Mouse (Mus musculus) thymus, adult 2 months (tissue): ENCODE results near the gene Zfp287. TPM values are rescaled to one million over a fixed set of nuclear protein-coding genes. Genes with fewer than 3 reads are reported as not detected.

Source experiments
- DNase-seq: peaks from one replicate; pipeline ENCODE4 v3.0.0; 2021
- H3K27ac ChIP-seq: fragments of 200-500 bp; 2 replicates; pipeline ENCODE4 v1.5.1; 2012; ENCODE audit warnings: low read length, control low read depth; ENCODE audit not compliant: control insufficient read depth, insufficient read depth
- H3K27me3 ChIP-seq: fragments of 200-500 bp; 2 replicates; pipeline ENCODE4 v1.6.1; 2012; ENCODE audit warnings: mild to moderate bottlenecking, low read length, moderate library complexity, mixed read lengths; ENCODE audit not compliant: control insufficient read depth, insufficient read depth
- H3K36me3 ChIP-seq: fragments of 200-500 bp; 2 replicates; pipeline ENCODE4 v1.6.1; 2012; ENCODE audit warnings: mild to moderate bottlenecking, low read length, moderate library complexity; ENCODE audit not compliant: control insufficient read depth, insufficient read depth
- H3K4me1 ChIP-seq: fragments of 200-500 bp; replicated peaks from 2 replicates; pipeline ENCODE4 v1.6.1; 2012; ENCODE audit warnings: low read length; ENCODE audit not compliant: control insufficient read depth, insufficient read depth
- H3K4me3 ChIP-seq: fragments of 200-500 bp; 2 replicates; pipeline ENCODE4 v1.5.1; 2012; ENCODE audit warnings: mild to moderate bottlenecking, low read length, control low read depth, moderate library complexity; ENCODE audit not compliant: control insufficient read depth, insufficient read depth
- CTCF ChIP-seq: fragments of 200-500 bp; IDR thresholded peaks from 2 replicates; pipeline ENCODE4 v1.5.1; 2012; ENCODE audit warnings: mild to moderate bottlenecking, control low read depth, low read length, moderate library complexity, borderline replicate concordance; ENCODE audit not compliant: control insufficient read depth, poor library complexity, insufficient read depth; ENCODE audit errors: extremely low read depth
- POLR2A ChIP-seq: fragments of 200-500 bp; IDR thresholded peaks from 2 replicates; pipeline ENCODE4 v1.6.1; 2012; ENCODE audit warnings: mild to moderate bottlenecking, low read length, control low read depth, moderate library complexity; ENCODE audit not compliant: control insufficient read depth, poor library complexity, insufficient read depth; ENCODE audit errors: extremely low read depth
- WGBS: fragments of 180-500 bp; shearing (Covaris S2); methylation state at CpG from one replicate; pipeline ENCODE4 v1.1.7; 2018; 5-methylcytosine and 5-hydroxymethylcytosine counted together
- polyA plus RNA-seq: library from polyadenylated mRNA; depleted of rRNA; stranded (reverse); fragments of >200 nt; gene quantifications from 2 replicates; pipeline ENCODE4 v1.2.3, GENCODE M21; 2012; rRNA removed

Zfp287 gene
- polyA plus RNA-seq, 1 experiment, result 1.9 TPM

- no peak for TF ChIP-seq POLR2A
- TF ChIP-seq CTCF, result no peak
- 90% methylated on average over 6 of the region's 6 CpGs for WGBS
- Histone ChIP-seq H3K4me1 (no peaks in the 10 kb centered on the region), H3K27me3 (no peaks in the 10 kb centered on the region), H3K36me3 (0 out of 2 replicates have a peak, but pooled peaks cover 6% of the 10 kb centered on the region), H3K4me3 (no peak overlapping the region), H3K27ac (no peak overlapping the region)
- DNase-seq, result no peak
These were observed 61.7 kb downstream of the Zfp287 start for GRCm38 (mm10) chr11:62670006-62670405.

DNA sequence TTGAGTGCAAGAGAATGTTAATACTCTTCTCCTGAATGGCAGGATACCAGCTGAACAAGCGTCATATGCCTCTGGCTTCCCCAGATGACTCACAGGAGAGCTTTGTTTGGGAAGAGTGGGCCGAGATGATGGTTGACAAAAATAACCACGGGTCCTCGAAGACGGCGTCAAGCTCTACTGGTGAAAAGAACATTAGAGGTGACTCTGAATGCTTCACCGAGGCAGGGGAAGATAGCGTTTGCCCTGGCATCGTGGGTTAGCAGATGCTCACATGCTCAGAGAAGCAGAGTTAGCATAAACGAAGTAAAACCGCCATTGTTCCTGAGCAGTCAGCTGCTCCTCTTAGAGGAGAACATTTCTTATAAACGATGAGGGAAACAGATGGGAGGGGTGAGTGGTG lies 62.2 kb downstream of the Zfp287 start:
- WGBS, result 71% methylated on average over 12 of the region's 12 CpGs
- Histone ChIP-seq H3K4me3 (no peak overlapping the region), H3K27me3 (no peaks in the 10 kb centered on the region), H3K4me1 (no peaks in the 10 kb centered on the region), H3K27ac (no peak overlapping the region), H3K36me3 (0 out of 2 replicates have a peak, but pooled peaks cover 6% of the 10 kb centered on the region)
- TF ChIP-seq POLR2A (no peak), CTCF (no peak)
- no peak for DNase-seq

GRCm38 (mm10) chr11:62668986-62669385 lies 62.7 kb downstream of the Zfp287 start:
- WGBS, result 95% methylated on average over 5 of the region's 5 CpGs
- H3K27me3 ChIP-seq, result no peaks in the 10 kb centered on the region
- H3K4me3 ChIP-seq, result no peak overlapping the region
- no peaks in the 10 kb centered on the region for H3K4me1 ChIP-seq
- H3K36me3 ChIP-seq, result 0 out of 2 replicates have a peak, but pooled peaks cover 6% of the 10 kb centered on the region
- H3K27ac ChIP-seq, result no peak overlapping the region
- no peak for DNase-seq
- TF ChIP-seq POLR2A (no peak), CTCF (no peak)

DNA sequence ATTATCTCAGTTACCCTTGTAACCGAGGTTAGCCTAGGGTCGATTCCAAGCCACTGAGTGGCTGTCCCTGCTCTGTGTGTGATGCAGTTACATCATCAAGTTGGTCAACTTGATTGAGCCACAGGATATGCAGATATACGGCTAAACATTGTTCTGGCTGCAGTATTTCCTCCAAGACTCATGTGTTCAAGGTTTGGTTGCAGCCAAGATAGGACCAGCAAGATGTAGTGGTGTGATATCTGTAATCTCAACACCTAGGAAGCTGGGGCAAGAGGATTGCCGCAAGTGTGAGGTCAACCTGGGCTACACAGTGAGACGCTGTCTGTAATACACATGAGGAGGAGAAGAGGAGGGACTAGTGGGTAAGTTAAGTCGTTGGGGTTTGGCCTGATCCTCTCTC lies 67.5 kb downstream of the Zfp287 start:
- H3K27me3 ChIP-seq, result no peaks in the 10 kb centered on the region
- TF ChIP-seq POLR2A, result no peak
- TF ChIP-seq CTCF, result no peak
- H3K4me1 ChIP-seq, result no peaks in the 10 kb centered on the region
- no peak overlapping the region for H3K27ac ChIP-seq
- no peak for DNase-seq
- 86% methylated on average over 6 of the region's 6 CpGs for WGBS
- H3K36me3 ChIP-seq, result 0 out of 2 replicates have a peak, but pooled peaks cover 6% of the 10 kb centered on the region
- H3K4me3 ChIP-seq, result no peak overlapping the region

- TF ChIP-seq POLR2A (no peak), CTCF (no peak)
- Histone ChIP-seq H3K27me3 (no peaks in the 10 kb centered on the region), H3K27ac (no peak overlapping the region), H3K36me3 (peaks cover 5% of the 10 kb centered on the region; the same call in 1 of the 2 replicates), H3K4me3 (no peak overlapping the region), H3K4me1 (no peaks in the 10 kb centered on the region)
- no peak for DNase-seq
- 73% methylated on average over 4 of the region's 4 CpGs for WGBS
These were observed 70.8 kb downstream of the Zfp287 start for GRCm38 (mm10) chr11:62660885-62661284.

DNA sequence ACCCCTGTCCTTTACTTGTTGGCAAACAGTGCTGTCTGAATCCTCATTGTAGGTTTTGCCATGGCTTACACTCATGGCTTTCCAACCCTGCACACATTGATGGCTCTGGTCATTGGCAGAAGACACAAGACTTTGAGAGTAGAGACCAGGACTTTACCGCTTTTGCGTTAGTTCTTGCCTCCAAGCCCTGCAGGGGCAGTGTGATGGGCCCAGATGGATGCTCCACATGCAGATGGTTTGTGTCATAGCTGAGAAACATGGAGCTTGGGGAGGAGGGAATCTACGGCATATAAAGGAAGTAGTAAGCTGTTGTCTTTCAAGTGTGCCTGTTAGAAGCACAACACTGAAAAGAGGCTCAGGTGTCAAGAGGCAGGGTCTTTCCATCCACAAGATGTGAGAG lies 79.6 kb downstream of the Zfp287 start:
- no peak for TF ChIP-seq POLR2A
- no peak for TF ChIP-seq CTCF
- Histone ChIP-seq H3K36me3 (no peaks in the 10 kb centered on the region; the same call in 1 of the 2 replicates), H3K27ac (no peak overlapping the region), H3K4me1 (0 out of 2 replicates have a peak, but pooled peaks cover 4% of the 10 kb centered on the region), H3K27me3 (no peaks in the 10 kb centered on the region), H3K4me3 (no peak overlapping the region)
- 95% methylated on average over 3 of the region's 3 CpGs for WGBS
- DNase-seq, result no peak

GRCm38 (mm10) chr11:62651563-62651962 lies 80.1 kb downstream of the Zfp287 start:
- H3K27ac ChIP-seq, result no peak overlapping the region
- TF ChIP-seq CTCF (no peak), POLR2A (no peak)
- no peaks in the 10 kb centered on the region; the same call in 1 of the 2 replicates for H3K36me3 ChIP-seq
- no peak overlapping the region for H3K4me3 ChIP-seq
- DNase-seq, result no peak
- H3K27me3 ChIP-seq, result no peaks in the 10 kb centered on the region
- H3K4me1 ChIP-seq, result 0 out of 2 replicates have a peak, but pooled peaks cover 4% of the 10 kb centered on the region
- WGBS, result 96% methylated on average over 3 of the region's 3 CpGs

Other genes with a start within 250 kb of the Zfp287 start
- gene Cenpv, start 192.6 kb downstream of the Zfp287 start, polyA plus RNA-seq, result 12.9 and 13.7 TPM in 2 replicates
- 2,301 and 2,384 TPM in 2 replicates for gene Ubb, start 180.7 kb downstream of the Zfp287 start, polyA plus RNA-seq
- gene Trpv2, start 157.4 kb downstream of the Zfp287 start, polyA plus RNA-seq, result 95.4 and 96.0 TPM in 2 replicates
- gene Lrrc75a, start 83.4 kb downstream of the Zfp287 start, polyA plus RNA-seq, result 6.0 and 6.9 TPM in 2 replicates
- 43.0 and 47.5 TPM in 2 replicates for gene Mmgt2, start 83.2 kb downstream of the Zfp287 start, polyA plus RNA-seq
- gene Gm10428, start 21.2 kb upstream of the Zfp287 start, polyA plus RNA-seq, result not detected in 2 replicates
- 4.8 and 5.0 TPM in 2 replicates for gene Zfp286, start 57.6 kb upstream of the Zfp287 start, polyA plus RNA-seq
- gene Trim16, start 88.3 kb upstream of the Zfp287 start, polyA plus RNA-seq, result 7.4 and 9.0 TPM in 2 replicates
- 4.3 and 5.2 TPM in 2 replicates for gene Fbxw10, start 115.2 kb upstream of the Zfp287 start, polyA plus RNA-seq
- gene Tvp23b, start 147.6 kb upstream of the Zfp287 start, polyA plus RNA-seq, result 8.3 and 13.4 TPM in 2 replicates
- 0.27 TPM in 1 of 2 replicates, not detected in the other for gene Cdrt4, start 219.3 kb upstream of the Zfp287 start, polyA plus RNA-seq